26 mouse cellular contexts compared by ENCODE assay signal in the genomic region with DNA sequence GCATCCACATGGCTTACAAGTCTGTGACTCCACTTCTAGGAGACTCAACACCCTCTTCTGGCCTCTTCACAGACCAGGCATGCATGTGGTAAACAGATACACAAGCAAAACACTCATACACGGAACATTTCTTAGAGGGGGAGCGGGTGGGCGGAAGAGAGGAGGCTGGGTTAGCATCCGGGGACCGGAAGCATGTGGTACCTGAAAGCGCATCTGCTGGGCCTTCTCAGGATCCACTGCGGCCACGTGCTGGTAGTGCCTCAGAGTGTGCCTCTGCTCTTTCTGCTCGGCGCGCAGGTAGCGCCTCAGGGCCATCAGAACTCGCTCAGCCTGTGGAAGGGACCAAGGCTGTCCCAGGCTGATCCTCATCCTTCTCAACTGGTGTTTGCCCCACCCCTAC. TPM values are rescaled to one million over a fixed set of nuclear protein-coding genes. Genes with fewer than 3 reads are reported as not detected.
DNase-seq lines count a peak whose midpoint lies in the region; ATAC-seq and TF ChIP-seq lines count a peak whose summit lies in the region.
"Had no signal": no experiment of that assay in that cellular context is flagged by ENCODE, and none has a peak within 500 bp of the region (broad histone marks: within the 10 kb centered on the region; RNA-seq: fewer than 3 reads in every experiment).

No protein-coding gene starts in this region.

- 78% methylated on average over 13 of the region's 13 CpGs for WGBS in midbrain, embryonic 12.5 days
- WGBS in midbrain, embryonic 14.5 days = 82% methylated on average over 13 of the region's 13 CpGs
- 85% methylated on average over 13 of the region's 13 CpGs for WGBS in forebrain, embryonic 15.5 days

- H3K27ac ChIP-seq in midbrain, embryonic 12.5 days (replicated peaks) = no peak overlapping the region
- no peak overlapping the region for H3K27ac ChIP-seq in midbrain, embryonic 14.5 days (replicated peaks; ENCODE audit: low read depth, low read length)
- peak overlapping the region; percentile 65 for H3K27ac ChIP-seq in ES-Bruce4 (ENCODE audit: insufficient read depth, low read length)
- no peak overlapping the region for H3K27ac ChIP-seq in forebrain, embryonic 15.5 days (replicated peaks)
- H3K27ac ChIP-seq: embryonic facial prominence, embryonic 15.5 days; hindbrain, embryonic 12.5 days; intestine, embryonic 15.5 days had no signal

- H3K9ac ChIP-seq in midbrain, embryonic 12.5 days (replicated peaks) = 0 out of 2 replicates have a peak overlapping the region, but pooled peaks have one; percentile 11
- no peak overlapping the region for H3K9ac ChIP-seq in midbrain, embryonic 14.5 days (replicated peaks; ENCODE audit: low read length)
- H3K9ac ChIP-seq in ES-Bruce4 (ENCODE audit: low read depth, poor library complexity, severe bottlenecking) = peak overlapping the region; percentile 23
- H3K9ac ChIP-seq in forebrain, embryonic 15.5 days (replicated peaks) = no peak overlapping the region
- H3K9ac ChIP-seq: embryonic facial prominence, embryonic 15.5 days; forebrain, postnatal 0 days; hindbrain, embryonic 12.5 days; intestine, embryonic 15.5 days had no signal

- TF ChIP-seq EP300 in ES-Bruce4 (IDR thresholded peaks at IDR 0.05; ENCODE audit: insufficient read depth, low read depth, low read length) = no peak

- TF ChIP-seq POLR2A in ES-Bruce4 (IDR thresholded peaks at IDR 0.05; ENCODE audit: insufficient read depth, low read length) = no peak

- no peak for TF ChIP-seq CTCF in ES-Bruce4 (IDR thresholded peaks at IDR 0.05; ENCODE audit: low read depth, low read length)

- no peak overlapping the region for H3K4me3 ChIP-seq in midbrain, embryonic 12.5 days
- no peak overlapping the region for H3K4me3 ChIP-seq in midbrain, embryonic 14.5 days (replicated peaks; ENCODE audit: low read depth, low read length)
- H3K4me3 ChIP-seq in ES-Bruce4 (ENCODE audit: low read depth, low read length) = peak overlapping the region; percentile 53
- no peak overlapping the region for H3K4me3 ChIP-seq in forebrain, embryonic 15.5 days
- H3K4me3 ChIP-seq: embryonic facial prominence, embryonic 15.5 days; erythroblast, embryonic 14.5 days; hindbrain, embryonic 12.5 days; intestine, embryonic 15.5 days had no signal

- peaks cover 24% of the 10 kb centered on the region for H3K4me1 ChIP-seq in midbrain, embryonic 12.5 days
- H3K4me1 ChIP-seq in midbrain, embryonic 14.5 days (ENCODE audit: control insufficient read depth, insufficient read depth, low read length) = peaks cover 2% of the 10 kb centered on the region; the same call in 1 of the 2 replicates
- H3K4me1 ChIP-seq in ES-Bruce4 (ENCODE audit: control insufficient read depth, insufficient read depth, low read length) = peaks cover 1% of the 10 kb centered on the region
- peaks cover 26% of the 10 kb centered on the region for H3K4me1 ChIP-seq in forebrain, embryonic 15.5 days

- H3K4me2 ChIP-seq in midbrain, embryonic 12.5 days (replicated peaks) = no peak overlapping the region
- H3K4me2 ChIP-seq in midbrain, embryonic 14.5 days (ENCODE audit: low read length) = no peak overlapping the region
- no peak overlapping the region for H3K4me2 ChIP-seq in forebrain, embryonic 15.5 days (replicated peaks)
- H3K4me2 ChIP-seq: embryonic facial prominence, embryonic 15.5 days; hindbrain, embryonic 12.5 days; intestine, embryonic 15.5 days had no signal

- DNase-seq in midbrain, embryonic 14.5 days = no peak
- DNase-seq in induced T-regulatory cell, adult 2 months (ENCODE audit: low read depth) = peak; percentile 51
- no peak for DNase-seq in layer of hippocampus, adult 9-11 months
- no peak for DNase-seq in urinary bladder, postnatal 14 days (ENCODE audit: low spot score)
- DNase-seq: adrenal gland, adult 8-10 months; adrenal gland, postnatal 36 days; B cell, adult 2 months; cerebellum, adult 2 months; cerebellum, postnatal 10 days; embryo, embryonic 11 days; forebrain, postnatal 0 days; gastrocnemius, postnatal 25 days; heart, adult 11 months; heart, postnatal 10 days; heart, postnatal 4 days; kidney, adult 18-20 months had no signal

- peaks cover 82% of the 10 kb centered on the region for H3K36me3 ChIP-seq in midbrain, embryonic 12.5 days
- peaks cover 83% of the 10 kb centered on the region for H3K36me3 ChIP-seq in midbrain, embryonic 14.5 days (ENCODE audit: control insufficient read depth, insufficient read depth, low read length)
- 0 out of 2 replicates have a peak, but pooled peaks cover 2% of the 10 kb centered on the region for H3K36me3 ChIP-seq in ES-Bruce4 (ENCODE audit: control insufficient read depth, insufficient read depth, low read length, poor library complexity, severe bottlenecking)
- peaks cover 70% of the 10 kb centered on the region for H3K36me3 ChIP-seq in forebrain, embryonic 15.5 days
- H3K36me3 ChIP-seq: intestine, embryonic 15.5 days had no signal

- no peaks in the 10 kb centered on the region for H3K9me3 ChIP-seq in midbrain, embryonic 12.5 days
- H3K9me3 ChIP-seq in midbrain, embryonic 14.5 days (ENCODE audit: control insufficient read depth, low read length) = no peaks in the 10 kb centered on the region
- H3K9me3 ChIP-seq in ES-Bruce4 (replicated peaks; ENCODE audit: control insufficient read depth, insufficient read depth, low read length, poor library complexity, severe bottlenecking) = no peaks in the 10 kb centered on the region
- no peaks in the 10 kb centered on the region for H3K9me3 ChIP-seq in forebrain, embryonic 15.5 days
- H3K9me3 ChIP-seq: embryonic facial prominence, embryonic 15.5 days; hindbrain, embryonic 12.5 days; intestine, embryonic 15.5 days had no signal

- peaks cover 8% of the 10 kb centered on the region; the same call in 1 of the 2 replicates for H3K27me3 ChIP-seq in midbrain, embryonic 12.5 days
- H3K27me3 ChIP-seq in midbrain, embryonic 14.5 days (ENCODE audit: control insufficient read depth, insufficient read depth, low read length) = no peaks in the 10 kb centered on the region
- H3K27me3 ChIP-seq in ES-Bruce4 (ENCODE audit: control insufficient read depth, insufficient read depth, low read length, poor library complexity, severe bottlenecking) = no peaks in the 10 kb centered on the region
- H3K27me3 ChIP-seq in forebrain, embryonic 15.5 days = no peaks in the 10 kb centered on the region
- H3K27me3 ChIP-seq: embryonic facial prominence, embryonic 15.5 days; Patski had no signal

- ATAC-seq in midbrain, embryonic 12.5 days (ENCODE audit: low FRiP score, low read depth) = no peak
- no peak for ATAC-seq in midbrain, embryonic 14.5 days (ENCODE audit: low FRiP score, low TSS enrichment)
- ATAC-seq in forebrain, embryonic 15.5 days (replicated peaks) = no peak
- ATAC-seq: forebrain, postnatal 0 days; hindbrain, embryonic 16.5 days; intestine, embryonic 15.5 days; Patski had no signal

RNA-seq across cellular contexts. Expression of a gene that starts 5.6 kb away (rescaled TPM):
- 301 and 324 TPM in 2 replicates for polyA plus RNA-seq in midbrain, embryonic 12.5 days (2016; fragmentation: Nextera tagmentation; extraction: Ambion mirVana)
- polyA plus RNA-seq in midbrain, embryonic 14.5 days (2014; fragmentation: Nextera tagmentation; extraction: Ambion mirVana) = 662 and 710 TPM in 2 replicates
- 70.6 and 78.2 TPM in 2 replicates for polyA plus RNA-seq in ES-Bruce4 (2011; ENCODE audit: insufficient read depth, insufficient read length, low read depth, missing spikeins)
- polyA plus RNA-seq in forebrain, embryonic 15.5 days (2015; fragmentation: Nextera tagmentation; extraction: Ambion mirVana) = 544 and 608 TPM in 2 replicates

RNA-seq across cellular contexts. Expression of a gene that starts 17.8 kb away (rescaled TPM):
- polyA plus RNA-seq in midbrain, embryonic 12.5 days (2016; fragmentation: Nextera tagmentation; extraction: Ambion mirVana) = 1.6 and 4.7 TPM in 2 replicates
- polyA plus RNA-seq in midbrain, embryonic 14.5 days (2014; fragmentation: Nextera tagmentation; extraction: Ambion mirVana) = 5.0 and 5.7 TPM in 2 replicates
- polyA plus RNA-seq in ES-Bruce4 (2011; ENCODE audit: insufficient read depth, insufficient read length, low read depth, missing spikeins) = 5.8 and 9.4 TPM in 2 replicates
- polyA plus RNA-seq in forebrain, embryonic 15.5 days (2015; fragmentation: Nextera tagmentation; extraction: Ambion mirVana) = 0.20 and 0.47 TPM in 2 replicates
- polyA plus RNA-seq: Patski had no signal

RNA-seq across cellular contexts. Expression of a gene that starts 18.2 kb away (rescaled TPM):
- 1.4 TPM in 2 replicates for polyA plus RNA-seq in midbrain, embryonic 12.5 days (2016; fragmentation: Nextera tagmentation; extraction: Ambion mirVana)
- 1.4 and 2.3 TPM in 2 replicates for polyA plus RNA-seq in midbrain, embryonic 14.5 days (2014; fragmentation: Nextera tagmentation; extraction: Ambion mirVana)
- polyA plus RNA-seq in ES-Bruce4 (2011; ENCODE audit: insufficient read depth, insufficient read length, low read depth, missing spikeins) = 4.1 TPM in 2 replicates
- 1.9 TPM in 2 replicates for polyA plus RNA-seq in forebrain, embryonic 15.5 days (2015; fragmentation: Nextera tagmentation; extraction: Ambion mirVana)

RNA-seq across cellular contexts. Expression of a gene that starts 18.4 kb away (rescaled TPM):
- 0.58 and 1.1 TPM in 2 replicates for polyA plus RNA-seq in midbrain, embryonic 12.5 days (2016; fragmentation: Nextera tagmentation; extraction: Ambion mirVana)
- 0.74 and 1.4 TPM in 2 replicates for polyA plus RNA-seq in midbrain, embryonic 14.5 days (2014; fragmentation: Nextera tagmentation; extraction: Ambion mirVana)
- 27.5 and 30.9 TPM in 2 replicates for polyA plus RNA-seq in ES-Bruce4 (2011; ENCODE audit: insufficient read depth, insufficient read length, low read depth, missing spikeins)
- polyA plus RNA-seq in forebrain, embryonic 15.5 days (2015; fragmentation: Nextera tagmentation; extraction: Ambion mirVana) = 0.23 TPM in 1 of 2 replicates, not detected in the other
- polyA plus RNA-seq: embryonic facial prominence, embryonic 11.5 days; erythroblast, embryonic 14.5 days; Patski had no signal

RNA-seq across cellular contexts. Expression of a gene that starts 20.1 kb away (rescaled TPM):
- not detected in 2 replicates for polyA plus RNA-seq in midbrain, embryonic 12.5 days (2016; fragmentation: Nextera tagmentation; extraction: Ambion mirVana)
- polyA plus RNA-seq in midbrain, embryonic 14.5 days (2014; fragmentation: Nextera tagmentation; extraction: Ambion mirVana) = 0.58 TPM in 1 of 2 replicates, not detected in the other
- not detected in 2 replicates for polyA plus RNA-seq in ES-Bruce4 (2011; ENCODE audit: insufficient read depth, insufficient read length, low read depth, missing spikeins)
- polyA plus RNA-seq in forebrain, embryonic 15.5 days (2015; fragmentation: Nextera tagmentation; extraction: Ambion mirVana) = not detected in 2 replicates
- polyA plus RNA-seq: erythroblast, embryonic 14.5 days; Patski had no signal

Comparison
In these comparisons a context has a peak if more than half of its experiments do, and no peak if none do; other contexts are left out.
1. H3K9ac ChIP-seq: peak in midbrain, embryonic 12.5 days (single experiment) and ES-Bruce4 (single experiment); none in midbrain, embryonic 14.5 days (single experiment) and forebrain, embryonic 15.5 days (single experiment).